Mouse (Mus musculus) lung, adult 2 months (tissue): ENCODE measurements at regions not wholly inside any gene's neighbourhood (a gene's known extent, or its start where the extent isn't known, plus 50 kb on each side); places are given as distances from the start of the nearest gene placed in this dataset.

ENCODE experiments used
- CTCF ChIP-seq: fragments of 200-500 bp; IDR thresholded peaks from 2 replicates; pipeline ENCODE4 v1.5.1; 2011; ENCODE audit warnings: mild to moderate bottlenecking, low read length, control low read depth; ENCODE audit not compliant: insufficient read depth
- POLR2A ChIP-seq: fragments of 200-500 bp; IDR thresholded peaks from 2 replicates; pipeline ENCODE4 v1.6.1; 2011; ENCODE audit warnings: low read depth, mild to moderate bottlenecking, control low read depth, low read length, borderline replicate concordance; ENCODE audit errors: extremely low read depth

DNA sequence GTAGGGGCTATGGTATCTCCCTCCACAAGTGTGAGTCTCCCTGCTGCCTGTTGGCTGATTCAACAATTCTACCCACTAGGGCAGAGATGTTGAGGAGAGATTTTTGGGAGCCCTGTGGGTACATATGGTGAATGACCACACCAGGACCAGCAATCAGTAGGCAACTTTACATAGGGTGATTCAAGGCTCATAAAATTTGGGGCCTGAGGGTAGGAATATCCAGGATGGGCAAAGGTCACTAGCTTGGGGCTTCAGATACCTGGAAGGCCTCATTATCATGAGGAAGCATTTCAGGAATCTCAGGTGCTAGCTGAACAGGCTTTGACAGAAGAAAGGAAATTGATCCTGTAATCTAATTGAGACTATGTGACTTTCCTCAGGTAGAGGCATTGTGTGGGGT, 446.6 kb downstream of the Plcl1 start:
- TF ChIP-seq POLR2A = no peak
- no peak for TF ChIP-seq CTCF
